Mouse (Mus musculus) sigmoid colon, adult 10 weeks (tissue): ENCODE data around the gene Pla2g7. TPM values are rescaled to one million over a fixed set of nuclear protein-coding genes. Genes with fewer than 3 reads are reported as not detected.

Experiments used
- polyA plus RNA-seq: library from polyadenylated mRNA; stranded (reverse); fragments of 350-450 nt; fragmentation: Illumina TruSeq; extraction: RNeasy Lipid Tissue Mini Kit (QIAGEN cat#74804); gene quantifications from one replicate; pipeline ENCODE4 v1.2.3, GENCODE M21; 2014; ENCODE audit warnings: low read depth, low replicate concordance

Pla2g7 gene
- 36.4 TPM for polyA plus RNA-seq

GRCm38 (mm10) chr17:43567992-43568888 lies at the start of gene Pla2g7:
Gene Pla2g7 (plus strand): TSS chr17:43568098.

GRCm38 (mm10) chr17:43543539-43543938 lies 24.4 kb upstream of the Pla2g7 start, which contains the start of gene Ankrd66:
Gene Ankrd66 (minus strand): TSS chr17:43543639.

GRCm38 (mm10) chr17:43629496-43630426 lies 61.9 kb downstream of the Pla2g7 start, which contains the start of gene Tdrd6:
Gene Tdrd6 (minus strand): TSS chr17:43630299.

Other genes with a start within 250 kb of the Pla2g7 start
- gene Adgrf5, start 207.6 kb upstream of the Pla2g7 start, polyA plus RNA-seq = 21.1 TPM
- gene Mep1a, start 65.3 kb upstream of the Pla2g7 start, polyA plus RNA-seq = 306 TPM
- gene Ankrd66, start 24.5 kb upstream of the Pla2g7 start, polyA plus RNA-seq = not detected
- not detected for gene Tdrd6, start 62.2 kb downstream of the Pla2g7 start, polyA plus RNA-seq
- 5.0 TPM for gene Slc25a27, start 99.1 kb downstream of the Pla2g7 start, polyA plus RNA-seq
- 54.4 TPM for gene Cyp39a1, start 99.3 kb downstream of the Pla2g7 start, polyA plus RNA-seq
- gene Rcan2, start 233.3 kb downstream of the Pla2g7 start, polyA plus RNA-seq = 11.8 TPM